Comparison of ENCODE assay signal across 14 mouse cellular contexts in the genomic region with DNA sequence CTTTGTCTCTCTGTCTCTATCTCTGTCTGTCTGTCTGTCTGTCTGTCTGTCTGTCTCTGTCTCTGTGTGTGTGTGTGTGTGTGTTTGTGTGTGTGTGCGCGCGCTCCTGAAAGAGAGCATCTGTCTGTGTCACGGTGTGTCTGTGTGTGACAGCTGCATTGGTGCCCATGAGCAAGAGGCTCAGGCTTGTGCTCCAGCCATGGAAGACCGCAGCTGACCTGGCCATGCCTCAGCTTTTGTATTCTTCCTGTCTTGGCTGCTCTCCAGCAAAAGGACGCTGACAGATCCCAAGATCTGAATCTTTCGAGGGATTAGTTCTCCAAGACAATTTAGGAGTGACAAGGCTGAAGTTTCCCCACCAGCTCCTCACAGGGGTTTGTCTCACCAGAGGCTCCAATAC. TPM values are rescaled to one million over a fixed set of nuclear protein-coding genes. Genes with fewer than 3 reads are reported as not detected.
"Had no signal": no experiment of that assay in that cellular context is flagged by ENCODE, and none has a peak within 500 bp of the region (broad histone marks: within the 10 kb centered on the region; RNA-seq: fewer than 3 reads in every experiment).

No protein-coding gene starts in this region.

- H3K27me3 ChIP-seq: limb, embryonic 13.5 days; midbrain, embryonic 15.5 days; neural tube, embryonic 13.5 days had no signal

- H3K4me2 ChIP-seq: limb, embryonic 13.5 days; midbrain, embryonic 15.5 days; neural tube, embryonic 13.5 days had no signal

- H3K9me3 ChIP-seq: limb, embryonic 13.5 days; midbrain, embryonic 15.5 days; neural tube, embryonic 13.5 days had no signal

- H3K36me3 ChIP-seq: limb, embryonic 13.5 days; midbrain, embryonic 15.5 days; neural tube, embryonic 13.5 days had no signal

- ATAC-seq: midbrain, embryonic 15.5 days had no signal

- DNase-seq: kidney, adult 11 months; kidney, postnatal 14 days; left cerebral cortex, postnatal 4 days; lung, adult 18-20 months; lung, postnatal 10 days; right cerebral cortex, adult 18-20 months; right cerebral cortex, postnatal 25 days; thymus, postnatal 36 days had no signal

- H3K27ac ChIP-seq: limb, embryonic 13.5 days; liver, embryonic 14.5 days; midbrain, embryonic 15.5 days; neural tube, embryonic 13.5 days had no signal

- H3K4me3 ChIP-seq: limb, embryonic 13.5 days; midbrain, embryonic 15.5 days; neural tube, embryonic 13.5 days had no signal

- H3K9ac ChIP-seq: limb, embryonic 13.5 days; liver, embryonic 14.5 days; midbrain, embryonic 15.5 days; neural tube, embryonic 13.5 days had no signal

RNA-seq across cellular contexts. Expression of a gene that starts 49.5 kb away (rescaled TPM):
- polyA plus RNA-seq: large intestine, adult 2 months; neural tube, embryonic 13.5 days; small intestine, adult 2 months had no signal
